Mouse (Mus musculus) urinary bladder, postnatal 14 days (tissue): ENCODE measurements around the gene Acsf2.

Experiments used
- DNase-seq: peaks from one replicate; pipeline ENCODE4 v3.0.0; 2021; ENCODE audit warnings: low spot score

Gene Acsf2

DNA sequence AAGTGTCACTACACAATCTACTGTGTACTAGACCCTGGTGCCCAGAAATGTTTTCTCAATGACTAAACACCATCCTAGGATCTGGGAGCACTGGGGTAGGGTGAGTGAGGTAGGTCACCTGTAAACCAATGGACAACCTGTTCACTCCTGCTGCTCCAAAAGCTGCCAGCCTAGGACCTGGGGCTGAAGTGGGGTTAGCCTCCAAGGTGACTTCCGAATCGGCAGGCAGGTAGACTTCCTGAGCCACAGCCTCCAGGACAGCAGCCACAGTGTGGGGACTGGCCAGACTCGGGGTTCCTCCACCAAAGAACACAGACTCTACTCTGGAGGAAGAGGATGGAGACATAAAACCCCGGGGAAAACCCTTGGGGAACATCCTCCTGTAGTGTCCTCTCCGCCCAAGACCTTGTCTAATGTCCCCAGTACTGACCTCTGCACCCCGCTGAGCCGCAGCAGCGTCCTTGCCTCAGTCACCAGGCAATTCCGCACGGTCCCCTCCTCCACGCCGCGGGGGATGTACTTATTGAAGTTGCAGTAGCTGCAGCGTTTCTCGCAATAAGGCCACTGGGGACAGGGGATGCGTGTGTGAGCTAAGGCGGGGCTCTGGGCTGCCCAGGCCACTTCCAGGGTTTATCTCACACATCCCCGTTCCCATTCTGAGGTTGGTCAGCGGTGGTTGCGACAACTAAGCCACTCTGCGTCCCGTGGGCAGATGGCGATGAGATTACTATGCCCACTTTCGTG, 53.5 kb downstream of the Acsf2 start:
- peak; percentile 45 for DNase-seq

DNA sequence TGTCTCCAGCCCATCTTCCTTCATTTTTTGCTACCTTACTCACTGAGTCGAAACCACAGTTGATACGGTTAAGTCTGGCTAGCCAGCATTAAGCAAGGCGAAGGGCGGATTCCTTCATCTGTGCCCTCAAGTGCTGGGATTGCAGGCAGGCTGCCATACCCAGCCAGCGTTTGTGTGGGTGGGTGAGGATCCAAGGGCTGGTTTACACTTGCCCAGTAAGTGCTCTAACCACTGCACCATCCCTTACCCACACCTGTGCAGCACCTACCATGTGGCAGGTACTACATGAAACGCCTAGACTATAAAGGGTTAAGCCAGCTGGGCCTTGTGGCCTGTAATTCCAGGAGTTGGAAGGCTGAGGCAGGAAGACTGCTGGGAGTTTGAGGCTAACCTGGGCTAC, 54.4 kb downstream of the Acsf2 start:
- no peak for DNase-seq

DNA sequence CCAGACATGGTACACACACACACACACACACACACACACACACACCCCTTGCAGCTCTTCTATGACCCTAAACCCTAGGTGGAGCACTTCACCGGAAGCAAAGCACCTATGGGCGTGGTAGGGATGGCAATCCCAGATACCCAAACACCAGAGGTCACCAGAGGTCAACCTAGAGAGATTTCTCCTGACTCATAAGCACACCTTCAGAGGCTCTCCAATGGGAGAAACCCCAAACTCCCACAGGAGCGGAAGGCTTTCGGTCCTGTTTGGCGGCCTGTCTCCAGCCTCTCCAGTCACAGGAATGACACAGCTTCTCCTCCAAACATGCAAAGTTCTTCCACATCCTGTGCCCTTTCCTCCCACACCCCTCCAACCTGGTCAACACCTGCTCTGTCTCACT, 55.3 kb downstream of the Acsf2 start:
- no peak for DNase-seq

DNA sequence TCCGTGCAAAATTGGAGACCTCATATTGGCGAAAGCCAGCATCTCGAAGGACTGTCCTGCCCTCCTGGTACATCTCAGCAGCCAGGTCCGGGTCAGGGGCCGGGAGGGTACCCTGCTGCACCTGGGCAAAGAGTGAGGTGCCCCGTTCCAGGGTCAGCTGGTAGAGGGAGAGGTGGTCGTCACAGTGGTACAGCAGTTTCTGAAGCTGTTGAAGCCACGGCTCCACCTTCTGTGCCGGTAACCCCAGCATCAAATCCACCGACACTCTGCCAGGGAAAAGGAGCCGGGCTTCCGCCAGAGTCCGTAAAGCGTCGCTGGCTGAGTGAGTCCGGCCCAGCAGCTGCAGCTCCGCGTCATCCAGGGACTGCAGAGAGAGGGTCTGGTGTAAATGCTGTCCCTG, 57.2 kb downstream of the Acsf2 start:
- no peak for DNase-seq

DNA sequence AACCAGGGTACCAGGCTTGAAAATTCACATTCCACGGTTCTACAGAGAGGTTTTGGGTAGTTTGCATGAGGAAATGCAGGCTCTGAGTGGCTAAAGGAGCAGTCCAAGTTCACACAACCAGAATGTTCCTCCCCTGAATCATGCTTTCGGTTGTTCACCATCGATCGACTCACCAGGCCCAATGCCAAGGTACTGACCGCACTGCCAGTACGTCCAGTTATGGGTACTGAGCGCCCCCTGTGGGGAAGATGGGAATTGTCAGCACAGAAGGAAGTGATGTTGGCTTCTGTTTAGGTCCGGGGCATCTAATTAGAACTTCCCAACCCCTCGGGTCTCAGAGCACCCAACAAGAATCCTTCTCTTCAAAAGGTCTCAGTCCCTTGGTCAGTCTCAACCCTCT, 57.7 kb downstream of the Acsf2 start:
- DNase-seq: peak; percentile 98

DNA sequence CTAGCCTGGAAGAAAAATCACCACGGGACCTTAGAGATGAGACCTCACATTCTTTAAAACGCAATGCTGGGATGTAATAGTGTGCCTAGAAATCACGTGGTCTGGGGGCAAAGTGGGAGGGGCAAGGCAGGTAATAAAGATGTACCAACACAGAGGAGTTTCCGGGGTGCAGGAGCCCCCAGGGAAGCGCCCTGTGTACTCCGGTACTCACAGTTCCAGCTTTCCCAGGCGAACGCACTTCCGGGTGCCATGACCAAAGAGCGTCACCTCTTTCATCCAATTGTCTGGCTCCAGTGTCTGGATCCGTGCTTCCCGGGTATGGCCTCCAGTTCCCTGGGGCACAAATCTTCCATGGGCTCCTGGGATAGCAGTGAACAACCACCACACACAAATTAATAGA, 58.3 kb downstream of the Acsf2 start:
- DNase-seq: no peak

DNA sequence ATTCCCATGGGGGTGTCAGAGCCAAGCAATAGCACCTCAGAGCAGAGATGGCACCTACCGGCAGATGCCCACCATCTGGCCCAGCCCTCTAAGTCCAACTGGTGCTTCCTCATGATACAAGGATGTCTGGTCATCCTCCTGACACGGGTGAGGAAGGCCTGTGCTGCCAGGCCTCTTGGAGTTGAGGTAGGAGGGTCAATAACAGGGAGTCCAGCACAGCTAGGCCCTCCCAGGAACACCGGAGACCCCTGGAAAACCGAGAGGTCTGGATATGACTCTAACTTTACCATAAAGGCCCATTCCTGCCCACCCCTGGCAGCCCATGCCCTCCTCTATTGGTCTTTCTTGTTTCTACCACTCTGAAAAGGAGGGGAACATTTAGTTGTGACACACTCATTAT, 59.3 kb downstream of the Acsf2 start:
- no peak for DNase-seq

DNA sequence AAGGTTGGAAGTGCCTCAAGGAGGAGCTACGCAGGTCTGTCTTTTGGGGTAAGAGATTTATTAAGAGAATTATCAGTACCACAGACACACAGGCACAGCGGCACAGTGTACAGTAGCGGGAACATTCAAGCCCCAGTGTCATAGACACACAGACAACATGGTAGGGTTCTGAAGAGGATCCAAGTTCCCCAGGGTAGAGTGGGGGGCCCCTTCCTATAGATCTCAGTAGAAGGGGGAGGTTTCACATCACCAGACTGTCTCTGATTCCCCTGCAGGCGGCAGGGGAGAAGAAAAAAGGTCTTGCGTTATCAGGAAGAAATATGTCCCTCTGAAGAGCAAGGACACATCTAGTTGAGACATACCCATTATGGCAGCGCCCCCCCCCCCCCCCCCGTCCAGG, 61.9 kb downstream of the Acsf2 start:
- no peak for DNase-seq

DNA sequence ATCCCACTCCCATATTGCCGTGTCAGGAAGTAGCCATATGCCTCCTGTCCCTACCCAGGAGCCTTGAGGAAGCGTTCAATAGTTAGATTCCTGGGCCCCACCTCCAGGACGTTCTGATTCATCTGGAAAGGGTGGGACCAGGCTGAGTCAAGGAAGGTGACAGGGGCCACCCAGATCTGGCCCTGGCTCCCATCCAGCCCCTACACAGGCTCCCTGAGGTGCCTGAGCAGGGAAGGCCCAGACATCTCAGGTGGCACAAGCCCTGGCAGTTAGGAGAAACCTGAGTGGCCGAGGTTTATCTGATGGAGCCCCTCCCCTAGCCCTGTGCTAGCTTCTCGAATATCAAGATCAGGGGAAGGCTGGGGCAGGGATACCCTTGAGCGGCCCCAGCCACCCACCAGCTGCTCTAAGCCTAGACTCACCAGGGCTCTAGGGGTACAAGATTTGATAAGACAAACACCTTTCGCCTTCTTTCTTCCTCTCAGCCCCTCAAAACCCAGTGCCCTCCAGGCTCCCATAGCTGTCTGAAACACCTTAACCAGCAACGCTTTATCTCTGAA, 62.9 kb downstream of the Acsf2 start:
- DNase-seq: peak; percentile 75

DNA sequence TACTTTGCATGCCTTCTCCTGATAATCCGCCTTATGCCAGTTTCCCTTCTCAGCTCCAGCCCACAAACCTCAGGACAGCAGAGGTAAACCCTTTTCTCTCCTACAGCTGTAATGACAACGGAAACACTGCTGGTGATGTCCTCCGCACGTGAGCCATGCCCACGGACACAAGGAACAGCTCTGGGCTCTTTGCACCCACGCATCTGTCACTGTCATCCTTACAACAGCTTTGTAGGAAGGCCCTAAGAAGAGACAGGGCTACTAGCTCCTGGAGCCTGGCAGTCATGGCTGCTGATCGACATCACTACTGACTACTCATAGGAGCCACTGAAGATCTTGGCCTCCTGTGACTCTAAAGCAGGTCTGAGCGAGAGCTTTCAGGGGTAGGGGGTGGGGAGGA, 68.5 kb downstream of the Acsf2 start:
- no peak for DNase-seq

DNA sequence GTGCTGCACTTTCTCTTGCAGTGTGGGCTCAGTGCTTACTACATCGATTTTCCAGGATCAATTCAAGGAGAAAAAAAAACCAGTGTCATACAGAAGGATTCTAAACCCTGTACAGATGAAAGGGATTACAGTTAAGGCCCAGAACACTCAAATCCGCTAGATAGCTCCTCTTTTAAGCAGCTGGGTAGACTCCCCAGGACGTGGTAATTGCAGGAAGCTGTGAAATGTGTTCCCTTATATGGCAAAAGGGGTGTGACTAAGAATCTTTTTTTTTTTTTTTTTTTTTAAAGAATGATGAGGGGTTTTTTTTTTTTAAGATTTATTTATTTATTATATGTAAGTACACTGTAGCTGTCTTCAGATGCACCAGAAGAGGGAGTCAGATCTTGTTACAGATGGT, 72.8 kb downstream of the Acsf2 start:
- DNase-seq: no peak

DNA sequence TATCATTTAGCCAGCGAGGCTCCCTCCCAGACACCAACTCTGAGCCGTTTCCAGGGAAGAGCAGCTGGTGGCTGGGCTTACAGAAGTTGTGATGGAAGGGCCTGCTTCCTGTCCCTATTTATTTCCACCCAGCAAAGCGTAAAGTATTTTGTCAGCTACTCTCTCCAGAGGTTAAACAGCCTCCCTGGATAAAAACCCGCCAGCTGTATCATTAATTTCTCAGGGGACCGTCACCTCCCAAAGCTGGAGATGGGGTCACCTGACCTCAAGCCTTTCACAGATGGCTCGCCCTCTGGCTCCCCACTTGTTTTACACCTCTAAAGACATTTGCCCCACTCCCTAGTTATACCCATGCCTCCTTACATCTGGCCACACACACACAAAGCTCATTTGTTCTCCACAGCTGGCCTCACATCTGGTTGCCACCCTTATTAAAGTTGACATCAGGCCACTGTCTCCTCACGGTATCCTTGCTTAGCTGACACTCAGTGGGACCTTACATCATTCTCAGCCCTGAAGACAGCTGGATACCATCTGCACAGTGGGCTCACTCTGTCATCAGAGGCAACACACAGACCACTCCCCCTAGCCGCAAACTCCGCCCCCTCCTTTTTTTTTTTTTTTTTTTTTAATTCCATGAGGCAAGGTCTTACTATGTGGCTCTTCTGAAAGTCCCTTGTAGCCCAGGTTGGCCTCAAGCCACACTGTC, 75.3 kb downstream of the Acsf2 start:
- no peak for DNase-seq

DNA sequence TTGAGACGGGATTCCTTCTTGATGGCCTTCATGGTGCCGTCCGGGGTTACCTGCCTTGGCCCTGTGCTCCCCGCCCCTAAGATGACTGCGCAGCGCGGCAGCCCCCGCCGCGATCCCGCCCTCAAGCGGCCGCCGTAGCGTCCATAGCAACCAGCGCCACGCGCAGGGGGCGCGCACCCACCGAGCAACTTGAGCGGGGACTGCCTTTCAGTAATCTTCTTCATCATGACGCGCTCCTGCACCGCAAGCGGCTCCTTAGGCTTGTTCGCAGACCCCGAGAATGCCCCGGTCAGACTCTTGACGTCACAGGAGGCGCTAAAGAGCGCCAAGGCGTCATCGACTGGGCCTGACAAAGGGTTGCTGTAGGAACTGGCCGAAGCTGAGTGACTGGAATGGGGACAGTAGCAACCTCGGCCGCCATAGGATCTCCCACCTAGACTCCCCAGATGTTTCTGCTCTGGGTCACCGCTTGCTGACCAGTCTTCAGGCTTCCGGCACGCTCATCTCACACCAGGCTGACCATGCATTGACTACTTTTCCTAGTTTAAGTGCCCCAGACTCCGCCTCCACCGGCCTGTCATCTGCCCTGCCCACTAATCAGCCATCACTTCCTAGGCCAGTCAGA, 80.3 kb downstream of the Acsf2 start, which contains the start of gene Mycbpap:
Gene Mycbpap (minus strand): TSS at position 524 of the 625 bp plus-strand sequence.
- DNase-seq: peak; percentile 60

DNA sequence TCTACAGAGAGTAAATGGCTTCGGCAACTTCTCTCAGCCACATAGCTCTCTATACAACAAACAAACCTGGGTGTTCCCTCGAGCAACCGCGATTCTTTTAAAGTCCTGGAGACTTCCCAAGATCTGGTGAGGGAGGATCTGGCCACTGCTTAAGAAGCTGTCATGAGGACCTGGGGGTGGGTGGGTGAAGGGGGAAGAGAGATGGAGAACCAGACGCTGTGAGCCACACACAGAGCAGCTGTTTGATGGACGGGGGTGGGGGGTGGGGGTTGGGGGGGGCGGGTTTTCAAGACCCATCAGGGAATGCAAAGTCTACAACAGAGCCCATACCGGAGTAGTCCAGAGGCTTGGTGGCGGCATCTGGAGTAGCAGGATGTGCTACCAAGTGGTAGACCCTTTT, 88.2 kb downstream of the Acsf2 start:
- no peak for DNase-seq

DNA sequence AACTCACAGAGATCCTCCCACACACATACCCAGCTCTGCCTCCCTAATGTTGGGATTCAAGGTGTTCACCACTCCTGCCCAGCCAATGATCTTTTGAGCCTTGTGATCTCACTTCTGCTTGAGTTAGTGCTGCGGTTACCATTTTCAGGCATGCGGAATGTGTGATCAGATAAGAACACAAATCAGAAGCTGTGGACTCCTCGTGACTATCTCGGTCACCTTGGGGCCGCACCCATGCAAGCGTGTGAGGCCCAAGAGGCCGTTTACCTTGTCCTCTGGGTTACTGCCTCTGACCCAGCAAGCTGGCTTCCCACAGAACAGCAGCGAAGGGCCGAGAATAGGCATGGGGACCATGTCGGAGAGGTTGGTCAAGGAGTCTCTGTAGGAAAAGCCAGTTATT, 92.7 kb downstream of the Acsf2 start:
- peak; percentile 43 for DNase-seq
